Mouse (Mus musculus) hindbrain, embryonic 11.5 days (tissue): Measurements from ENCODE around the gene D930020B18Rik. TPM values are rescaled to one million over a fixed set of nuclear protein-coding genes. Genes with fewer than 3 reads are reported as not detected.

Source experiments
- ATAC-seq: fragments of 200-750 bp; cut with Nextera tagmentation; 2 replicates; pipeline ENCODE4 v1.8.0; 2017; ENCODE audit warnings: mild to moderate bottlenecking, moderate TSS enrichment, moderate library complexity; ENCODE audit not compliant: low FRiP score
- DNase-seq: peaks from one replicate; pipeline ENCODE4 v3.0.0-alpha.2; 2015; ENCODE audit warnings: low spot score
- H3K27ac ChIP-seq: fragments of 300-500 bp; sonication (generic); 2 replicates; pipeline ENCODE4 v1.5.1; 2014; ENCODE audit warnings: mild to moderate bottlenecking, low read depth, low read length
- H3K27me3 ChIP-seq: fragments of 300-500 bp; sonication (generic); 2 replicates; pipeline ENCODE4 v1.6.1; 2014; ENCODE audit warnings: mild to moderate bottlenecking, low read length, moderate library complexity, mixed read lengths; ENCODE audit not compliant: control insufficient read depth, insufficient read depth
- H3K36me3 ChIP-seq: fragments of 300-500 bp; sonication (generic); 2 replicates; pipeline ENCODE4 v1.6.1; 2014; ENCODE audit warnings: mild to moderate bottlenecking, low read length, moderate library complexity, mixed read lengths; ENCODE audit not compliant: control insufficient read depth, insufficient read depth
- H3K4me1 ChIP-seq: fragments of 300-500 bp; sonication (generic); replicated peaks from 2 replicates; pipeline ENCODE4 v1.6.1; 2014; ENCODE audit warnings: low read length, mixed read lengths; ENCODE audit not compliant: control insufficient read depth, insufficient read depth
- H3K4me2 ChIP-seq: fragments of 300-500 bp; sonication (generic); replicated peaks from 2 replicates; pipeline ENCODE4 v1.6.1; 2014; ENCODE audit warnings: mild to moderate bottlenecking, low read depth, low read length
- H3K4me3 ChIP-seq: fragments of 300-500 bp; sonication (generic); 2 replicates; pipeline ENCODE4 v1.5.1; 2014; ENCODE audit warnings: low read depth, low read length
- H3K9ac ChIP-seq: fragments of 300-500 bp; sonication (generic); 2 replicates; pipeline ENCODE4 v1.6.1; 2014; ENCODE audit warnings: low read depth, low read length
- H3K9me3 ChIP-seq: fragments of 300-500 bp; sonication (generic); 2 replicates; pipeline ENCODE4 v1.6.1; 2016; ENCODE audit warnings: low read length; ENCODE audit not compliant: control insufficient read depth
- WGBS: fragments of 180-500 bp; shearing (Covaris S2); extraction: QIAGEN DNeasy Blood & Tissue Kit; methylation state at CpG from one replicate; pipeline ENCODE4 v1.1.7; 2014; 5-methylcytosine and 5-hydroxymethylcytosine counted together
- polyA plus RNA-seq: library from polyadenylated mRNA; unstranded; fragments of >200 nt; fragmentation: Nextera tagmentation; extraction: Ambion mirVana; gene quantifications from 2 replicates; pipeline ENCODE4 v1.2.1, GENCODE M21; 2014

Gene D930020B18Rik
- polyA plus RNA-seq, 1 experiment from 2014 or later, result 0.22 TPM

DNA sequence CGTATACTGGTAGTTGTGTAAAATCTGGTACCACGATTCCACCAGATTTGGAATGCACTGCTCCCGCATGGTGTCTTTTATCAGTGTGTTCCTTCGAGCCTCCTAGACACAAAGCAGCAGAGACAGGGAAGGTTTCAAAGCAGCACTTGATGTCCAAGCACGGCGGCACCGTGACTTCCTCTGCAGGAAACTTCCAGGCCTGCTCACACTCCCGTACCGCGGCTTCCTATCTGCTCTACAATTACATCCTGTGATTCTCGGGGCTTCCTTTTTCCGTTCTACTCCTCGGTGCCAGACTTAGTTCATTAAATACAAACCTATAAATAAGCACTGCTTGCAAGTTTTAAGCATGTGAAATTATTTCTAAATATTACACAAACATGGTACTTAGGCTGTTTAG lies 27.8 kb upstream of the D930020B18Rik start:
- Histone ChIP-seq H3K27ac (no peak overlapping the region), H3K36me3 (peaks cover 12% of the 10 kb centered on the region; the same call in 1 of the 2 replicates), H3K4me3 (no peak overlapping the region), H3K9me3 (no peaks in the 10 kb centered on the region), H3K9ac (no peak overlapping the region), H3K27me3 (no peaks in the 10 kb centered on the region), H3K4me2 (no peak overlapping the region), H3K4me1 (no peaks in the 10 kb centered on the region)
- DNase-seq, result no peak
- no peak for ATAC-seq
- 92% methylated on average over 13 of the region's 13 CpGs for WGBS

DNA sequence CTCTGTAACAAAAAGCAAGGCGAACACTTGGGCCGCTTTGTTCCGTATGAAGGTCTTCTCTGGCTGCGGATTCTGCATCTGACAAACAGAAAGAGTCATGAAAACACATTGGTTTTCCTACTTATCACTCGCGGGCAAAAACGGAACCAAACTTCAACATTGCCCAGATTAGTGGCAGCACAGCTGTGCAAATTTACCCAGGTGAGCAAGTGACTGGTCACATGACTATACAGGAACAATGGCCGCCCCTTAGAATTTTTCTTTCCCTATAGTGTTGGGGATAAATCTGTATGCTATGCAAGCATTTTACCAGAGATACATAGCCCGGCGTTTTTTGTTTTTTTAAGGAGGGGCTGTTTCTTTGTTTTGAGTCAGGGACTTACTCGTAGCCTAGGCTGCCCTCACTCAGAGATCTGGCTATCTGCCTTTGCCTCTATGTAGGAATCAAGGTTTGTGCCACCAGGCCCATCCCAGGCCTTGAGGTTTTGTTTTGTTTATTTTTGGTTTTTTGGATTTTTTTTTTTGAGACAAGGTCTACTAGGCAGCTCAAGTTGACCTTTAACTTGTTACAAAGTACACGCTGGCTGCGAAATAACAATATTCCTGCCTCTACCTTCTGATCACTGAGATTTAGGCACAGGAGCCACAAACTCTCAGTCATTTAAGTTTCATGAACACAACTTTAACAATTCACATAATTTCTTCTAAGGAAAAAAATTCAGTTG lies 26.1 kb upstream of the D930020B18Rik start:
- Histone ChIP-seq H3K9ac (no peak overlapping the region), H3K27ac (no peak overlapping the region), H3K4me2 (no peak overlapping the region), H3K9me3 (no peaks in the 10 kb centered on the region), H3K4me1 (no peaks in the 10 kb centered on the region), H3K27me3 (no peaks in the 10 kb centered on the region), H3K4me3 (no peak overlapping the region), H3K36me3 (peaks cover 5% of the 10 kb centered on the region; the same call in 1 of the 2 replicates)
- DNase-seq, result no peak
- 92% methylated on average over 13 of the region's 13 CpGs for WGBS
- no peak for ATAC-seq

DNA sequence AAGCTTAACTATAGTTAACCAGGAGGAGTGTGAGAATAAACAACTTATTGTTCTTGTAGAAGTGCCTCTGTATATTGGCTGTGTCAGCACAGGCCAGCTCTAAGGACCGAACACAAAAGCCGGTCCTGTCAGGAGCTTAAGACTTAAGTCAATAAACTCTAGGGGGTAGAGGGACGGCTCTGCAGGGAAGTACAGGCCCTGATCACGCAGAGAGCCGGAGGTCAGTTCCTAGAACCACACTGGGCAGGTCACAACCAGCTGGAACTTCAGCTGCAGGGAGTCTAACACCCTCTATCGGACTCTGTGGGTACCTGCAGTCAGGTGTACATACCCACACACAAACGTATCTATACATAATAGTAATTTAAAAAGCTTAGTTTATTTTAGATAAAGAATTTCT lies 25.5 kb upstream of the D930020B18Rik start:
- H3K4me1 ChIP-seq, result no peaks in the 10 kb centered on the region
- DNase-seq (no peak), ATAC-seq (no peak)
- 64% methylated on average over 7 of the region's 7 CpGs for WGBS
- H3K4me3 ChIP-seq, result no peak overlapping the region
- no peak overlapping the region for H3K9ac ChIP-seq
- H3K9me3 ChIP-seq, result no peaks in the 10 kb centered on the region
- no peak overlapping the region for H3K27ac ChIP-seq
- H3K27me3 ChIP-seq, result no peaks in the 10 kb centered on the region
- H3K36me3 ChIP-seq, result peaks cover 8% of the 10 kb centered on the region; the same call in 1 of the 2 replicates
- H3K4me2 ChIP-seq, result no peak overlapping the region

DNA sequence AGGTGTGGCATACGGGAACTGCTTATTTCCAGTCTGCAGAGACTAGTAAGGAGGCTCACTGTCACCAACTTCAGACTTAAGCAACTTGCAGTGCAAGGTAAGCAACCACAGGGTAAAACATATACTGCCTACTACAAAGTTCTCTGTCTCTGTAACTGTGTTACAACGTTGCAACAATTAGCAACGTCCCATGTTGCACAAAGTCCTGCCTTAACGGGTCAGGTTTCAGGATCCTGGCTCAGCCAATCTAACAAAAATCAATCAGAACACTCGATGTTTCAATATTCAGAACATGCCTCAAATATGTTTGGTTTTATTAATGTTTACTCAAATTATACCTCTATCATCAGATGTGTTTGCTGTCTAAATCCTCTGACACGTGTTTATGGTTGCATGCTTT lies 19.0 kb upstream of the D930020B18Rik start:
- Histone ChIP-seq H3K27ac (no peak overlapping the region), H3K9me3 (no peaks in the 10 kb centered on the region), H3K9ac (no peak overlapping the region), H3K4me1 (0 out of 2 replicates have a peak, but pooled peaks cover 2% of the 10 kb centered on the region), H3K4me2 (no peak overlapping the region), H3K27me3 (no peaks in the 10 kb centered on the region), H3K4me3 (no peak overlapping the region), H3K36me3 (0 out of 2 replicates have a peak, but pooled peaks cover 2% of the 10 kb centered on the region)
- DNase-seq (no peak), ATAC-seq (no peak)
- 92% methylated on average over 6 of the region's 6 CpGs for WGBS

DNA sequence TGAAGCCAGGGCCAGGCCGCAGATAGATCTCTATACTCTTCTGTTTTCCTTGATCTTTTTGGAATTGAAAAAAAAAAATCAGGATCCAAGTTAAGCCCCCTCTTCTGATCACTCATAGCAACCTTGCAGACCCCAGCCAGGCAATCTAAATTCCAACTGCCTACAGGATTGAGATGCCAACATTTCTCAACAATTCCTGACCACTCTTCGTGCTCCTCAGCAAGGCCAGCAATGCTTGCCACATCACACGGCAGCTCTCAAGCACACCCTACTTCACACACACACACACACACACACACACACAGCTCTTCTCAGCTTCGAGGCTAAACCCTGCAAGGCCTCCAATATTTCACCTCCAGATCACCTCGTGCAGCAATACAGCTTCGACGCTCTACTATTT lies 17.7 kb upstream of the D930020B18Rik start:
- ATAC-seq (no peak), DNase-seq (no peak)
- Histone ChIP-seq H3K36me3 (0 out of 2 replicates have a peak, but pooled peaks cover 2% of the 10 kb centered on the region), H3K27ac (no peak overlapping the region), H3K9ac (no peak overlapping the region), H3K4me3 (no peak overlapping the region), H3K4me1 (0 out of 2 replicates have a peak, but pooled peaks cover 2% of the 10 kb centered on the region), H3K27me3 (no peaks in the 10 kb centered on the region), H3K4me2 (no peak overlapping the region), H3K9me3 (no peaks in the 10 kb centered on the region)
- 93% methylated on average over 7 of the region's 7 CpGs for WGBS

GRCm38 (mm10) chr10:121625006-121625405 lies 16.4 kb upstream of the D930020B18Rik start:
- Histone ChIP-seq H3K4me1 (0 out of 2 replicates have a peak, but pooled peaks cover 2% of the 10 kb centered on the region), H3K27ac (no peak overlapping the region), H3K27me3 (no peaks in the 10 kb centered on the region), H3K9ac (peak overlapping the region; percentile 72), H3K9me3 (no peaks in the 10 kb centered on the region), H3K36me3 (0 out of 2 replicates have a peak, but pooled peaks cover 2% of the 10 kb centered on the region), H3K4me3 (peak overlapping the region; percentile 55), H3K4me2 (peak overlapping the region; percentile 67)
- WGBS, result 32% methylated on average over 9 of the region's 9 CpGs
- DNase-seq (peak; percentile 8), ATAC-seq (no peak)

GRCm38 (mm10) chr10:121625407-121626185 lies 15.8 kb upstream of the D930020B18Rik start:
- Histone ChIP-seq H3K27me3 (no peaks in the 10 kb centered on the region), H3K36me3 (0 out of 2 replicates have a peak, but pooled peaks cover under 1% of the 10 kb centered on the region), H3K9ac (peak overlapping the region; percentile 72), H3K9me3 (no peaks in the 10 kb centered on the region), H3K4me1 (0 out of 2 replicates have a peak, but pooled peaks cover 2% of the 10 kb centered on the region), H3K27ac (peak overlapping the region; percentile 80), H3K4me2 (peak overlapping the region; percentile 67), H3K4me3 (peak overlapping the region; percentile 55)
- WGBS, result under 1% methylated on average over 27 of the region's 41 CpGs
- DNase-seq (no peak), ATAC-seq (no peak; the same call in 1 of the 2 replicates)

GRCm38 (mm10) chr10:121626186-121626882 lies 15.1 kb upstream of the D930020B18Rik start, which contains the start of gene Xpot:
Gene Xpot, minus strand, starts transcription at chr10:121626332.
- peak within 1 kb of the TSS; percentile 67 for H3K4me2 ChIP-seq
- H3K9me3 ChIP-seq, result no peaks in the 10 kb centered on the region
- no peaks in the 10 kb centered on the region for H3K36me3 ChIP-seq
- no peaks in the 10 kb centered on the region for H3K4me1 ChIP-seq
- H3K27me3 ChIP-seq, result no peaks in the 10 kb centered on the region
- WGBS, result under 1% methylated on average over 66 of the region's 70 CpGs
- ATAC-seq (peak; percentile 100), DNase-seq (peak; percentile 98)
- H3K9ac ChIP-seq, result peak within 1 kb of the TSS; percentile 72
- peak within 1 kb of the TSS; percentile 80 for H3K27ac ChIP-seq
- peak within 1 kb of the TSS; percentile 55 for H3K4me3 ChIP-seq
